In genomic region chr19:47909387-47910116, GRCm38 (mm10) we compare ENCODE assay signal across 8 mouse cellular contexts. TPM values are rescaled to one million over a fixed set of nuclear protein-coding genes. Genes with fewer than 3 reads are reported as not detected.
DNase-seq lines count a peak whose midpoint lies in the region; ATAC-seq and TF ChIP-seq lines count a peak whose summit lies in the region.

No protein-coding gene starts in this region.

- H3K36me3 ChIP-seq in ES-E14 (ENCODE audit: control insufficient read depth, insufficient read depth, low read length, poor library complexity, severe bottlenecking), result no peaks in the 10 kb centered on the region
- no peaks in the 10 kb centered on the region for H3K36me3 ChIP-seq in forebrain, embryonic 14.5 days (ENCODE audit: control insufficient read depth, insufficient read depth, low read length)
- no peaks in the 10 kb centered on the region for H3K36me3 ChIP-seq in midbrain, embryonic 11.5 days (ENCODE audit: control insufficient read depth, insufficient read depth, low read length)

- H3K9me3 ChIP-seq in ES-E14 (ENCODE audit: control insufficient read depth, insufficient read depth, low read depth, low read length), result no peaks in the 10 kb centered on the region
- no peaks in the 10 kb centered on the region for H3K9me3 ChIP-seq in forebrain, embryonic 14.5 days (replicated peaks; ENCODE audit: control insufficient read depth, low read length)
- H3K9me3 ChIP-seq in midbrain, embryonic 11.5 days (ENCODE audit: control insufficient read depth, low read length), result no peaks in the 10 kb centered on the region

- 0 out of 2 replicates have a peak overlapping the region, but pooled peaks have one; percentile 0 for H3K9ac ChIP-seq in ES-E14 (ENCODE audit: insufficient read depth, low read depth, low read length, poor library complexity, severe bottlenecking)
- peak overlapping the region; percentile 69 for H3K9ac ChIP-seq in forebrain, embryonic 14.5 days (ENCODE audit: low read length)
- H3K9ac ChIP-seq in midbrain, embryonic 11.5 days (ENCODE audit: low read length), result peak overlapping the region; percentile 63

- in situ Hi-C loops in ES-E14 (cut with MboI; ENCODE audit: low sequenced_read_pairs in 2 of 2, unreplicated experiment in 2 of 2), result no loop called here

- peaks cover 2 to 12% of the 10 kb centered on the region in 2 experiments; a peak in 2 of 4 replicates for H3K4me1 ChIP-seq in ES-E14 (ENCODE audit: control insufficient read depth in 2 of 2, insufficient read depth in 2 of 2, low read length in 2 of 2, poor library complexity in 1 of 2)
- peaks cover 16% of the 10 kb centered on the region for H3K4me1 ChIP-seq in forebrain, embryonic 14.5 days (ENCODE audit: control insufficient read depth, insufficient read depth, low read length)
- H3K4me1 ChIP-seq in midbrain, embryonic 11.5 days (ENCODE audit: control insufficient read depth, insufficient read depth, low read length), result peaks cover 14% of the 10 kb centered on the region

- no peaks in the 10 kb centered on the region for H3K27me3 ChIP-seq in forebrain, embryonic 14.5 days (replicated peaks; ENCODE audit: control insufficient read depth, insufficient read depth, low read length)
- H3K27me3 ChIP-seq in midbrain, embryonic 11.5 days (ENCODE audit: control insufficient read depth, insufficient read depth, low read length), result no peaks in the 10 kb centered on the region

- peak; percentile 63 for DNase-seq in CD4-positive, CD25-positive, alpha-beta regulatory T cell, adult 2 months (ENCODE audit: low read depth, low spot score)
- DNase-seq in ES-E14 (ENCODE audit: low read depth, low spot score), result no peak
- peak; percentile 82 for DNase-seq in forebrain, embryonic 14.5 days (ENCODE audit: low spot score)
- peak; percentile 52 for DNase-seq in kidney, postnatal 14 days
- DNase-seq in midbrain, embryonic 11.5 days (ENCODE audit: low spot score, missing footprints), result peak; percentile 96
- no peak for DNase-seq in cerebellum, adult 18-20 months
- DNase-seq in left cerebral cortex, postnatal 4 days, result no peak
- DNase-seq in spleen, adult 12 weeks (ENCODE audit: low spot score), result no peak

- intact Hi-C loops in left cerebral cortex, postnatal 4 days (cut with DNase I), result no loop called here

- no peak overlapping the region for H3K27ac ChIP-seq in ES-E14 (ENCODE audit: insufficient read depth, low read depth, low read length, poor library complexity, severe bottlenecking)
- H3K27ac ChIP-seq in forebrain, embryonic 14.5 days (ENCODE audit: low read depth, low read length), result peak overlapping the region; percentile 92
- peak overlapping the region; percentile 87 for H3K27ac ChIP-seq in midbrain, embryonic 11.5 days (ENCODE audit: low read depth, low read length)

- peak; percentile 86 for ATAC-seq in forebrain, embryonic 14.5 days
- peak; percentile 89 for ATAC-seq in midbrain, embryonic 11.5 days (ENCODE audit: low FRiP score)

- no peak overlapping the region; a peak in 1 of 4 replicates for H3K4me3 ChIP-seq in ES-E14 (ENCODE audit: insufficient read depth in 1 of 2, low read depth in 1 of 2, low read length in 2 of 2, poor library complexity in 1 of 2, severe bottlenecking in 1 of 2)
- peak overlapping the region; percentile 26 for H3K4me3 ChIP-seq in forebrain, embryonic 14.5 days (ENCODE audit: low read depth, low read length)
- H3K4me3 ChIP-seq in midbrain, embryonic 11.5 days (ENCODE audit: low read depth, low read length), result peak overlapping the region; percentile 17

- H3K4me2 ChIP-seq in forebrain, embryonic 14.5 days (ENCODE audit: low read length), result peak overlapping the region; percentile 55
- peak overlapping the region; percentile 50 for H3K4me2 ChIP-seq in midbrain, embryonic 11.5 days

- WGBS in forebrain, embryonic 14.5 days, result under 1% methylated on average over 10 of the region's 10 CpGs
- 2% methylated on average over 10 of the region's 10 CpGs for WGBS in midbrain, embryonic 11.5 days

TF ChIP-seq in ES-E14, 5 proteins besides CTCF, POLR2A, EP300 and RAD21:
- no peak for TF ChIP-seq ZNF384 (IDR thresholded peaks at IDR 0.05; ENCODE audit: low read depth, low read length)
- TF ChIP-seq MAFK (IDR thresholded peaks at IDR 0.05; ENCODE audit: insufficient read depth, low read depth, low read length), result no peak
- TF ChIP-seq ZC3H11A (IDR thresholded peaks at IDR 0.05; ENCODE audit: borderline replicate concordance, low read depth, low read length), result no peak
- TF ChIP-seq CHD2 (IDR thresholded peaks at IDR 0.05; ENCODE audit: low read depth, low read length), result no peak
- no peak for TF ChIP-seq HCFC1 (IDR thresholded peaks at IDR 0.05; ENCODE audit: borderline replicate concordance, insufficient read depth, low read length)

RNA-seq across cellular contexts. Expression of gene Cfap43, which starts 9.5 kb away (rescaled TPM):
- 1.5 and 1.7 TPM in 2 replicates for total RNA-seq in ES-E14 (2012; rRNA removed)
- polyA plus RNA-seq in forebrain, embryonic 14.5 days (2014; fragmentation: Nextera tagmentation; extraction: Ambion mirVana), result 0.99 and 1.4 TPM in 2 replicates
- polyA plus RNA-seq in midbrain, embryonic 11.5 days (2014; fragmentation: Nextera tagmentation; extraction: Ambion mirVana), result 0.05 and 0.07 TPM in 2 replicates
- 1 to 10 TPM; 1.2 to 1.7 TPM for total RNA-seq in left cerebral cortex, postnatal 4 days (2021)

RNA-seq across cellular contexts. Expression of gene Itprip, which starts 9.5 kb away (rescaled TPM):
- total RNA-seq in ES-E14 (2012; rRNA removed), result 5.7 and 7.2 TPM in 2 replicates
- polyA plus RNA-seq in forebrain, embryonic 14.5 days (2014; fragmentation: Nextera tagmentation; extraction: Ambion mirVana), result 5.4 and 6.4 TPM in 2 replicates
- 11.8 and 13.2 TPM in 2 replicates for polyA plus RNA-seq in midbrain, embryonic 11.5 days (2014; fragmentation: Nextera tagmentation; extraction: Ambion mirVana)
- total RNA-seq in left cerebral cortex, postnatal 4 days (2021), result 1 to 10 TPM; 2.3 to 2.8 TPM

RNA-seq across cellular contexts. Expression of gene Cfap58, which starts 27.9 kb away (rescaled TPM):
- not detected in 2 replicates for total RNA-seq in ES-E14 (2012; rRNA removed)
- 0.37 and 0.50 TPM in 2 replicates for polyA plus RNA-seq in forebrain, embryonic 14.5 days (2014; fragmentation: Nextera tagmentation; extraction: Ambion mirVana)
- polyA plus RNA-seq in midbrain, embryonic 11.5 days (2014; fragmentation: Nextera tagmentation; extraction: Ambion mirVana), result 0.14 and 0.20 TPM in 2 replicates
- under 1 TPM; 0.36 to 0.77 TPM for total RNA-seq in left cerebral cortex, postnatal 4 days (2021)

RNA-seq across cellular contexts. Expression of gene Gsto2, which starts 44.2 kb away (rescaled TPM):
- 0.21 and 0.71 TPM in 2 replicates for total RNA-seq in ES-E14 (2012; rRNA removed)
- 1.1 TPM in 2 replicates for polyA plus RNA-seq in forebrain, embryonic 14.5 days (2014; fragmentation: Nextera tagmentation; extraction: Ambion mirVana)
- 1.4 and 1.8 TPM in 2 replicates for polyA plus RNA-seq in midbrain, embryonic 11.5 days (2014; fragmentation: Nextera tagmentation; extraction: Ambion mirVana)
- under 1 TPM; 0.78 to 0.93 TPM for total RNA-seq in left cerebral cortex, postnatal 4 days (2021)

RNA-seq across cellular contexts. Expression of gene Gsto1, which starts 54.8 kb away (rescaled TPM):
- total RNA-seq in ES-E14 (2012; rRNA removed), result 28.1 and 60.7 TPM in 2 replicates
- polyA plus RNA-seq in forebrain, embryonic 14.5 days (2014; fragmentation: Nextera tagmentation; extraction: Ambion mirVana), result 105 and 120 TPM in 2 replicates
- 78.9 and 81.1 TPM in 2 replicates for polyA plus RNA-seq in midbrain, embryonic 11.5 days (2014; fragmentation: Nextera tagmentation; extraction: Ambion mirVana)
- 10 to 100 TPM; 88.3 to 91.0 TPM for total RNA-seq in left cerebral cortex, postnatal 4 days (2021)

Comparison
In these comparisons a context has a peak if more than half of its experiments do, and no peak if none do; other contexts are left out.
1. DNase-seq: peak in CD4-positive, CD25-positive, alpha-beta regulatory T cell, adult 2 months (single experiment), forebrain, embryonic 14.5 days (single experiment), kidney, postnatal 14 days (single experiment) and midbrain, embryonic 11.5 days (single experiment); none in ES-E14 (single experiment), cerebellum, adult 18-20 months (0 of 2), left cerebral cortex, postnatal 4 days (single experiment) and spleen, adult 12 weeks (single experiment).
2. H3K4me3 ChIP-seq: peak in forebrain, embryonic 14.5 days (single experiment) and midbrain, embryonic 11.5 days (single experiment); none in ES-E14 (0 of 2).
3. H3K9ac ChIP-seq: peak in every context shown above with its lines; median percentile 69 in forebrain, embryonic 14.5 days; 63 in midbrain, embryonic 11.5 days; 0 in ES-E14.